Mouse (Mus musculus): Measurements from ENCODE around the gene Adgrg3.

GRCm38 (mm10) chr8:94997857-94998243, 19.6 kb upstream of the Adgrg3 start:
- no peak for TF ChIP-seq EP300 (IDR thresholded peaks at IDR 0.05; ENCODE audit: low read depth)
- TF ChIP-seq CTCF (IDR thresholded peaks at IDR 0.05; ENCODE audit: low read depth) = no peak
